Mouse (Mus musculus): ENCODE results near the gene Erv3.

DNA sequence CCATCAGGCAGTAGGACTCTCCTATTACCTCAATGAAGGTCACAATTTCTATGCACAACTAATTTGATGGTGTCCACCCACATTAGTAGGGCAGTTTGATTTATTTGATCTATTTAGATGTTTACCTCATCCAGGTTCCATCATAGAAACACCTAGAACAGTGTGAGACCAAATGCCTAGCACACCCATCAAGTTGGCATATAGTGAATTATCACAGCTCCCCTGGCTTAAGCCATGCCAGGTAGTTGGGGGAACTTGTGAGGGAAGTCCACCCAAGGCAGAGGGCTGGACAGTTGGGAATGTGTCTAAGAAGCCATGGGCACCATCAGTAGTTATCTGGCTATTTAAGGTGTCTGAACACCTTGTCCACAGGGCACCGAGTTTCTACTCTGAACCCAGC, 46.1 kb downstream of the Erv3 start:
- TF ChIP-seq POLR2A (IDR thresholded peaks at IDR 0.05; ENCODE audit: low read depth, low read length) (no peak), CTCF (IDR thresholded peaks at IDR 0.05; ENCODE audit: borderline replicate concordance, insufficient read depth, low read length) (no peak)

All from embryonic fibroblast, embryonic 13.5 days (primary cell).